Mouse (Mus musculus) brain, embryonic 14.5 days (tissue): ENCODE data around the gene Grk6.
A peak's percentile ranks its signal among the peaks of the same experiment; 100 is the strongest.

ENCODE experiments used
- CTCF ChIP-seq: fragments of 200-500 bp; IDR thresholded peaks from 2 replicates; pipeline ENCODE4 v1.5.1; 2012; ENCODE audit warnings: inconsistent platforms, mild to moderate bottlenecking, moderate library complexity, borderline replicate concordance; ENCODE audit not compliant: insufficient read depth, insufficient read length; ENCODE audit errors: extremely low read depth
- POLR2A ChIP-seq: fragments of 200-500 bp; IDR thresholded peaks from 2 replicates; pipeline ENCODE4 v1.6.1; 2012; ENCODE audit warnings: mild to moderate bottlenecking, inconsistent platforms, borderline replicate concordance; ENCODE audit not compliant: poor library complexity, insufficient read depth, insufficient read length, severe bottlenecking; ENCODE audit errors: extremely low read depth

GRCm38 (mm10) chr13:55486029-55486794 lies 41.3 kb downstream of the Grk6 start:
- no peak for TF ChIP-seq POLR2A
- TF ChIP-seq CTCF, result peak; percentile 13; the same call in 1 of the 2 replicates
